Mouse (Mus musculus) kidney, adult 18-20 months (tissue): ENCODE measurements around the gene Rp9.

Source experiments
- DNase-seq: peaks from one replicate; pipeline ENCODE4 v3.0.0; 2021

Gene Rp9

GRCm38 (mm10) chr9:22469643-22470042 lies at the start of gene Rp9:
Gene Rp9, minus strand, starts transcription at chr9:22469743.
- no peak for DNase-seq

DNA sequence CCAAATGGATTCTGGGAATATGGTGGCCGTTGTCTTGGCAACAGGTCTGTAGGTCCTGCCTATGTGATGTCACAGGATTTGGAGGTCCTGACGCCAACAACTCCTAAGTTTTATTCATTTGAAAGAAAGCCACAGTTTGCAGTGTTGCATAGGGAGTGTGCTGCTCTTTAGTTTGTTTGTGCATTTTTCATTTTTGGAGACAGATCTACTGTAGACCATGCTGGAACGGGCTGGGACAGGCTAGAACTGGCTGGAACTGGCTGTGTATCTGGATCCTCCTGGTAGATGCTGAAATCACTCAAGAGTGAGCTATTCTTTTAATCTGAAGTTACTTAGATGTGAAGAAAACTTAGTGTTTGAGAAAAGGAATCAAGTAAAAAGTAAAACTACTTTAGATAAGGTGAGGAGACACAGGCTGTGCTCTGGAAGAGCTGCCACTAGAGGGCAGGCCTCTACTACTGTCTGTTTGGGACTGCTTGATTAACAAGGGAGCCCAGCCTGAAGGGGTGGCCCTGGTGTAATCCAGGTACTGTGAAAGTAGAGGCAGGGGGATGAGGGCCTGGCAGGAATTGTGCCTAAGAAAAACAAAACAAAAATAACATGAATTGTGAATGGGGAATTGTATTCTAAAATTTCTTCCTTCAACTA lies 49.0 kb upstream of the Rp9 start:
- DNase-seq: peak; percentile 32

DNA sequence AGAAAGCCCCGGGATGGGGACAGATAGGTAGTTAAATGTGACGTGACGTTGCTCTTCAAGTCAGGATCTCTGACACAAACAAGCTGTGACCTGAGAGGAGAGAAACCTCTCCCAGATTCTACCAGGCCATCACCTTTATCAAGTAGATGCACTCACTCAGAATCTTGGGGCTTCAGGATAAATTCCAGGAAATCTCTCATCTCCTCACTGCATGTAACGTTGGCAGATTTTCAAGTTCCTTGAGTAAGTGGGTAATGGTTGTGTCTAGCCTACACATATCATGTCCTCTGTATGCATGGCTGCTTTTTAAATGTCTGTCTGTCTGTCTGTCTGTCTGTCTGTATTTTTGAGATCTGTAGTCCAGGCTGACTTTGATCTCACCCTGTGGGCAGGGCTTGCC lies 45.5 kb upstream of the Rp9 start:
- no peak for DNase-seq

DNA sequence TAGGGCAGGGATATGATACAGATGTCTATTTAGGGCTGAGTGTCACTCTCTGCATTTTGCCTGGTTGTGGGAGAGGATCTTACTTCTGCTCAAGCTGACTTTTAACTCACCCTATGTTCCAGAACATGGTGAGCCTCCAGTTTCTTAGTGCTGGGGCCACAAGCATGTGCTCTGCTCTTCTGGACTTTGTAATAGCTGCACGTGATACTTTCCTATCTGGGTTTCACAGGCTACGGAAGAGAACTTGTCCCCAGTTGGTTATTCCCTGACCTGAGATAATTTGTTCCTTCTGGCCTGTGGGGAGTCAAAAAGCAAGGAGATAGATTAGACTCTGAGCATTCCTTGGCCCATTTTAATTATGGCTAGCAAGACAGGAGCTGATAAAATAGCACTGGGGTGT lies 36.0 kb upstream of the Rp9 start:
- DNase-seq: no peak

- DNase-seq: no peak
Measured at GRCm38 (mm10) chr9:22503581-22503980, 34.0 kb upstream of the Rp9 start.

GRCm38 (mm10) chr9:22502972-22503371 lies 33.4 kb upstream of the Rp9 start:
- no peak for DNase-seq

DNA sequence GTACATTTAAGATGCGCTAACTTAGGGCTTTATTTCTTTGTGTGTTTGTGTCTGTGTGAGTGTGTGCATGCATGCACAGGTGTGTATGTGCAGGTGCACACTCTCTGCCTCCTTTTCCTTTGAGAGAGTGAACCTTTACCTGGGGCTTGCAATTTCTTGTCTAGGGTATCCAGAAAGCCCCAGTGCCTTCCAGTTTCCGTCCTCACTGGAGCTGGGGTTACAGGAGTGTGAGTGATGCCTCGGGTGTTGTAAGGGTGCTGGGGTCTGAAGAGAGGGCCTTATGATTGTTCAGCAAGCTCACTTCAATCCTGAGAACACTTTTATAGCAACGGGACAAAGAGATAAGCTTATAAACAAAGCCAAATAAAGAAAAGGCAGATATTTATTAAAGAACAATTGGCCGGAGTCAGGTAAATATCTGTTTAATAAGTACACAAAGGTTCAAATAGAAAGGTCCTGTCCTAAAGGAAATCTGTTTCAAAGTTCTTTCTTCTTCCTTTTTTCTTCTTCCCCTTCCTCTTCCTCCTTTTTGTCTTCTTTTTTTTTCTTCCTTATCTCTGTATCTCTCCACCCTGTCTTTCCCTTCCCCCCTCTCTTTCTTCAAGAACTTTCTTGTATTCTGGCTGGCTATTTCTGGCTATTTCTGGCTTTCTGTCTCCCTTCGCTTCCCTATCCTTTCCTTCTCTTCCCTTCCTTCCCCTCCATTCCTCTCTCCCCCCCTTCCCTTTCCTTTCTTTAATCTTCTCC lies 27.7 kb upstream of the Rp9 start:
- no peak for DNase-seq

DNA sequence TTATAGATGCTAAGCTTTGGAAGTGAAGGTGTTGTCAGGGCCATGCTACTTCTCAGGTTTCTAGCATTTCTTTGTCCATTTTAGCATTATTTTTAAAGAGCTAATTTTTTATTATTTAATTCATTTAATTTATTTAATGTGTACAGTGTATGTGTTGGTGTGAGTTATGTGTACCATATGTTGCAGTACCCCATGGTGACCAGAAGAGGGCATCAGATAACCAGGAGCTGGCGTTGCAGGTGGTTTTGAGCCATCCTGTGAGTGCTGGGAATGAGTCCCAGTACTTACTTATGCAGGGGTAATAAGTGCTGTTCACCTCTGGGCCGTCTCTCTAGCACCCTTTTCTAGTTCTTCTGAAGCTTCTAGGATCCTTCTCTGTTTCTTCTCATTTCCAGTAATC lies 25.6 kb upstream of the Rp9 start:
- no peak for DNase-seq

DNA sequence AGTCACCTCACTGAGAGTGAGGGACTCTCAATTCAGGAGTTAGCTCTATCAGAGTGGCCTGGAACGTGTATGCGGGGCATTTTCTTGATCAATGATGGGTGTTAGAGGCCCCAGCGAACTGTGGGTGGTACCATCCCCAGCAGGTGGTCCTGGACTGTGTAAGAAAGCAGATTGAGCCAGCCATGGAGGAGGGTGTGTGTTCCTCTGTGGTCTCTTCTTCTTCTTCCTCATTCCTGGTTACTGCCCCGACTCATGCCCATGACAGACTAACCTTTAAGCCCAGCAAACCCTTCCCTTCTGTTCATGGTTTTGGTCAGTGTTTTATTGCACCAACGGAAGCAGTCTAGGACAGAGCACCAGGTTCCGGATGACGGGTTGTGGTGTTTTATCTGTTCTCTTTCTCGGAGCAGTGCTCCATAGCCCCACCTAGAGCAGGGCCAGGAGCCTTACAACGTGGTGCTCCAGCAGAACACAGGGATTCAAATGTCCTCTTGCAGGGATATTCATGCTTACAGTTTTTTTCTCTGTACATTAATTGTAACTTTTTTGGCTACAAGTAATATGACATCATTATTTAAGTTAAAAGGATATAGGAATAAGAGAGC lies 24.8 kb upstream of the Rp9 start:
- no peak for DNase-seq

GRCm38 (mm10) chr9:22488963-22489362 lies 19.4 kb upstream of the Rp9 start:
- no peak for DNase-seq

DNA sequence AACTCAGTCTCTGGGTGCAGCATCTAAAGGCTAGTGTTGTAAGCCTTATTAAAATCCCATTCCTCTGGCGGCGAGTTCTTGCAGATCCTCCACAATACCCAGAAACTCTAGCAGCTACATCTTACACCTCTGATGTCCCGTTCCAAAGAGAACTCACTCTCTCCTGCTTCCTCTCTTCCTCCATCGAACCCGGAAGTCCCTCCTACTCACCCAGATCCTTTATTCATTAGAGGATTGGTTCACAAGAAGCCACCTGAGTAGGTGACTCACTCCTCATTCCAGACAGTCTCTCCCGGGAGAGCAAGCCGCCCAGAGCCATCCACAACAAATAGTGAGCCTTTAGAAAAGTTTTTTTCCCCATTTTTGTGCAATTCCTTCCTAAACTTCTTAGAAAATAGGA lies 16.7 kb upstream of the Rp9 start:
- no peak for DNase-seq

DNA sequence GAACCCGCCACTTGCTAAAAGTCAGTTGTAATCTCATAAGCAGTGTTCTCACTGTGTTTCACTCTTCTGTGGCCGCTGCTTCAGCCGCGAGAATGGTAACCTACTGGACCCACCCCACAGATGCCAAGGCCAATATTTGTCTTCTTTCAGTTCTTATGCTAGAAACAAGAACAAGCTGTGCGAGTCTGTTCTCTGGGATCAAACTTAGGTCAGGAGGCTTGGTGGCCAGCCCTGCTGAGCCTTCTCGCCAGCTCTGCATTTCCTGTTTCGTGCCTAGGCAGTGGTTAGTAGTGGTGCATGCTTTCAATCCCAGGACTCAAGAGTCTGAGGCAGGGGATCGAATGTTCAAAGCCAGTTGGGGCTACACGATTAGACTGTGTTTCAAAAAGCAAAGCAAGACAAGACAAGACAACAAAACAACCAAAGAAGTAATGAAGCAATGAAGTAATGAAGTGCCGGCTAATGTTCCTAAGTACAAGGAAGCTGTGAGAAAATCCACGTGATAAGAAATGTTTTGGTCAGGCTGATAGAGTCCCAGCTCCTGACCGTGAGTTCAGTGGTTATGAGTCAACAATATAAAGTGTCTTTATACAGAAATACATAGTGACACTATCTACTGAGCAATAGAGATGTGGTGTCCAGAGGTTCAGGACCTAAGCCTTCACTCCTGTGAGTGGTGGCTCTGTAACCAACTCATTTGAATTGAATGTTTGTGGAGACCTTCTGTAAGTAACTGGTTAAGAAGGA lies 15.2 kb upstream of the Rp9 start:
- DNase-seq: no peak

DNA sequence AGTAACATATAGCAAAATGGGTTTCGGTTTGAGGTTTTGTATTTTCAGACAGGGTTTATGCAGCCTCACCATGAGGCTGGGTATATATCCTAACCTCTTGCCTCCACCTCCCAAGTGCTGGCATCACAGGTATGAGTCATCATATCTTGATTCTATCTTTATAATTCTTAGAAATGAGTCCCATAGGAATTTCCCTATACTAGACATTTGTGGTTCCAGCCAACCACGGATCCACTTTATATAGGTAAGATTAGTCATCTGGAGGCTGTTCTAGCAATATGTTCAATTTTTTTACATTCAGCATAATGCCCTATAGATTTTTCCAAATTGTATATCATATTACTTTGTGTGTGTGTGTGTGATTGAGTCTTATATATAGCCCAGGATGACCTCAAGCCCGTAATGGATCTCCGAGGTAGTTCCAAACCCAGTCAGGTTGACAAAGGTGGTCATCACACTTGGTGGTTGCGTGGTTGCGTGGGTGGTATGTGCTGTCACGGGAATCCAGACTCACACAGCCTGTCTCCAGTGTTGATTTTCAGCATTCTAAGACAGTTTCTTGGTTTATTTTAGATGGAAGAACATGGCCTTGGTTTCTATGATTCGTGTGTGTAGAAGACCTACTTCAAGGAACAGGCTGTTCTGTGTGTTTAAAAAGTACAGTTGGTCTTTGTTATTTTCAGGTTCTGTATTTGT lies 14.5 kb upstream of the Rp9 start:
- no peak for DNase-seq

DNA sequence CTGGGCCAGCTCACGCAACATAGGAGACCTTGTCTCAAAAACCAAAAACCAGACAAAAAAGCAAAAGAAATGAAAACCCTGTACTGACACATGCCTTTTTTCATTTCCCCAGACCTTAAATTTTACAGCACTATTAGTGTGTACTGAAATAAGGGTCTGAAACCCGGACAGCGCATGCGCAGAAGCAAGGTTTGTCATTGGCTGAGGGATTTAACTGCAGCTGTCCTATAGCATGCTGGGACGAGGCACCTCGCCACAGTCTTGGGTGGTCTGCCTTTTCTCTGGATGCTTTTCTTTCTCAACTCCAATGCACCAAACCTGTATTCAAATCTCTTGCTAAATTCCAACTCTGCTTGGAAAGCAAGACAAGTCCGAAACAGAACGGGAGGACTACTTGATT lies 9.4 kb upstream of the Rp9 start:
- no peak for DNase-seq

GRCm38 (mm10) chr9:22476265-22476664 lies 6.7 kb upstream of the Rp9 start:
- DNase-seq: no peak

- DNase-seq: peak; percentile 91
Measured at GRCm38 (mm10) chr9:22475424-22475868, 5.9 kb upstream of the Rp9 start, which contains the start of gene Bbs9. Gene Bbs9, plus strand, starts transcription at chr9:22475715.

GRCm38 (mm10) chr9:22468899-22469259 lies 664 bp downstream of the Rp9 start:
- DNase-seq: no peak

- DNase-seq: peak; percentile 70
Measured at GRCm38 (mm10) chr9:22468170-22468898, 1.2 kb downstream of the Rp9 start.

DNA sequence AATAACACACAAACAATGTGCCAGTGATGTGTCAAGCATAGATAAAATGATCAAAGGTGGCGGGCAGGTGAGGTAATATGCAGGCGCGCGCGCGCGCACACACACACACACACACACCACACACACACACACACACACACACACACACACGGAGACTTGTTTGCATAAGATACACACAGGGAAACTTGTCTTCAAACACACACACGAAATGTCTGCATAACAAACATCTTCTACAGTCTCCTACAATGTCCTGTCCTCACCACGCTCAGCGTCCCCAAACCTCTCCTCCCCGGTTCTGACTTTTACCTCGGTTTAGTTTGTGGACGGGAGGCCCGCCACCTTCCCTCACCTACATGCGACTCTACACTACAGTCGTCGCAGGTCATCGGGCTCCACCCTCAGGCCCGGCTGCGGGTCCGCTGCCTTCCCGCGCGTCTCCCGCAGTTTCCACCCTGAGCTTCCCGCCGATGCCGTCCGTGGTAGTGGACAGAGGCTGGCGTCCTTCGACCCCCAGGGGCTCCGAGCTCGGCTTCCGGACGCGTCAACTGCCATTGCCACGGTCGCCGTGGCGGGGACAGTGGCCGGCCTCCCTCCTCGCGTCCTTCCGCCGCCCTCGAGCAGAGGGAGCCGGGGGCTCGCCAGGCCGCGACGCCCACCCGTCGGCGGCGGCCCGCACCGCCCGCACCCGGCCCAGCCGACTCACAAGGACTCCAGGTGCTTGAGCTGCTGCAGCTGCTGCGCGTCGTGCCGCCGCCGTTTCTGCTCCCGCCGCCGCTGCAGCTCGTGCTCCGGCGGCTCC lies 2.0 kb downstream of the Rp9 start:
- peak; percentile 56 for DNase-seq

DNA sequence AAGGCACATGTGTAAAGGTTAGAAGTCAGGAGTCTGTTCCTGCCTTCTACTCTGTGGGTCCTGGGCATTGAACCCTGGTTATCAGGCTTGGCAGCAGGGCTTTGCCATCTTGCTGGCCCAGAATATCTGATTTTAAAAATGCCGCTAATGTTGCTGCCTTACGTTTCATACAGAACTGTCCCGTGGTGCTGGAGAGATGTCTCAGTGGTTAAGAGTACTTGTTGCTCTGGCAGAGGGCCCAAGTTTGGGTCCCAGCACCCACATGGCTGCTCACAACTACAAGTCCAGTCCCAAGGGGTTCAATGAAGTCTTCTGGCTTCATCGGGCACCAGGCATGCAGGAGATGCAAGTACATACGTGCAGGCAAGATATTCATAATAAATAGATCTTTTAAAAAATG lies 3.3 kb downstream of the Rp9 start:
- no peak for DNase-seq

DNA sequence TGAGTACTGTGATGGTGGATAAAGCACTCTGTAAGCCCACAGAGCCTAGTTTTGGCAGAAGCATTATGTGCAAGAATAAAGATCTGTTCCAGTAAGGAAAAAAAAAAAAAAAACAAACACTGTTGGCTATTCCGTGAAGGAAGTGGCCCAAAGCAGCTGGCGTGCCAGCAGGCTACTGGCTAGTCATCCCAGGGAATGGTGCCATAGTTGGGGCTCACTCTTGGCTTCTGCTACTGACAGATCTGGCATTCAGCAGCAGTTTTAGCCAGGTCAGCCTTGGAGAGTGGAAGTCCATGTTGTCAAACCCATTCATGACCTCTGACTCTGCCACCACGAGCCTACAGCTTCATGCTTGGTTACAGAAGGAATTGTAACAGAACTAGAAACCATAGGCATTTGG lies 7.6 kb downstream of the Rp9 start:
- no peak for DNase-seq
